Mouse (Mus musculus) layer of hippocampus, adult 9-10 months (tissue): ENCODE data around the gene Mtg2.

Experiments used
- DNase-seq: peaks from one replicate; pipeline ENCODE4 v3.0.0; 2022; ENCODE audit warnings: low spot score

Gene Mtg2

DNA sequence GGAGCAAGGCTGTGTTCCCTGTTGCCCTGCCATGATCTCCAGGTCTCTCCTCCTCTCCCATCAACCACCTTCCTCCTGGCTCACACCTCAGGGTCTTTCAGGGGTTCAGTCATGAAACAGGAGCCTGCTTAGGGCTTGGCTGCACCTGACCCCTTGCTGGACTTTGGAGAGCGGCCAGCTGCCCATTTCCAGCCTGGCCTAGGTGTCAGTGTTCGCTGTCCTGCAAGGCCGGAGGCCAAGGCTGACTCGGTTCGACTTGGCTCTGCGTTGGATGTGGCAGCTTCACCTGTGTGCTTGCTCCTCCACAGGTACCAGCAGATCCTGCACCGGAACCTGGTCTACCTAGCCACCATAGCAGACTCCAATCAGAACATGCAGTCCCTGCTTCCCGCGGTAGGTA lies 17.4 kb upstream of the Mtg2 start:
- DNase-seq, result no peak

DNA sequence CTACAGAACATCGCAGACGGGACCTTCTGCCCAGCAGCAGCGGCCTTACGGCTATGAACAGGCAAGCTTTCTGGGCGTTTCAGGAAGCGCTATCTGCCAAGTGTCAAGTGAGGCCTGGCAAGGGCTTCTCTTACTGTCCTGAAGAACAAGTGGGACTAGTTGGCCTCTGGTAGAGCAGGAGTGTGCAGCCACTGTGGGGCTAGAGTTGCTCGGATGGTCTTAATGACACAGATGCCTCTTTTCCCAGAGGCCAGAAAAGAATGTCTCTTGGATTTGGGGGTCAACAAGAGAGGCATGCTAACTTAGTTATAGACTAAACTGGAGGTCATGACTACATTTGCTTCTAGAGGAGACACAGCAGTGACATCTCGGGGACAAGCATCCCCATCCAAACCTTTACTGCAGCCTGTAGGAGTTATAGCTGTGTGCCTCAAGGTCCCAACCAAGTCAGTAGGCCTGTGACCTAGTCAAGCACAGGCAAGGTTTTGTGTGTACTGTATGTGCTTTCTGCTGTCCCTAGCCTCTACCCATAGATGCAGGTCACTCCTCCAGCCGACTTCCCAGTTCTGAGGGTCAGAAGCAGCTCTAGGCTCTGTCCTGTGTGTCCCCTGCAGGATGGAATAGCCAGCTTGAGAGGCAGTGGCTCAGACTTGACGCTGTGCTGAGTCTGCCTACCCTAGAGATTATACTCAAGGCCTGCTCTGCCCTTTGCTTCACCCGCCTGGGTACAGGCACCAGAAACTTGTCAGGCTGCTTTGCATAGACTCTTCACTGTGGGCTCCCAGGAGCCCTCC lies 6.9 kb upstream of the Mtg2 start:
- DNase-seq, result no peak

GRCm38 (mm10) chr2:180069770-180070480 lies 463 bp upstream of the Mtg2 start:
- no peak for DNase-seq

DNA sequence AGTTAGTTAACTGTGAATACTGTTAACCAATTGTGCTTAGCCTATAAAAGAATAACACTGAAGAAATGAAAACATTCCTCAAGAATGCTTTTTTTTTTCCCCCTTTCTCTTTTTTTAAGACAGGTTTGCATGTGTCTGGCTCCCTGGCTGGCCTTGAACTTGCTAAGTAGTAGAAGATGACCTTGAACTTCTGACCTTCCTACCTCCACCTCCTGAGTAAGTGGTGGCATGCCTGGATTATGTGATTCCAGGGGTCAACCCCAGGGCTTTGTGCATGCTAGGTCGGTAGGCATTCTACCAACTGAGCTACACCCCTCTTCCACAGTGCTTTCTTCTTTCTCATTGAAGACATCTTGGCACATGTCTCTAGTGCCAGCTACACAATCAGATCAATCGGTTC lies 1.3 kb downstream of the Mtg2 start:
- DNase-seq, result no peak

GRCm38 (mm10) chr2:180072886-180073285 lies 2.5 kb downstream of the Mtg2 start:
- no peak for DNase-seq

DNA sequence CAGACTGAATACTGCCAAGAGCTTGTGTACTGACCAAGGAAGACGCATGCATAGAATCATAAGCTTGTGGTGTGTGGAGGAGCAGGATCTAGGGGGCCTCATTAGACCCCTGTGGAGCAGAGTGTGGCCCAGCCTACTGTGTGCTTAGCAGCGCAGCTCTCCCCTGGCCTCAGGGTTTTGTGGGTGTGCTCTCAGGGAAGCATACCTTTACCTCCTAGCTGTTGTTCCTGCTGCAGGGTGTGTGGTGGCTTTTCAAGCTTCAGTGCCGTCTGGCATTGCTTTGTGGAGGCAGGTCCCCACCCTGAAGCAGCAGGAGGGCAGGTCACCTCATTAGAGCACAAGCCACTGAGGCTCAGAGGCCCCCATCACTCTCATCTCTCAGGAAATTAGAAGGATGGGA lies 7.2 kb downstream of the Mtg2 start:
- no peak for DNase-seq

- DNase-seq, result no peak
Measured at GRCm38 (mm10) chr2:180080680-180081079, 10.3 kb downstream of the Mtg2 start.

DNA sequence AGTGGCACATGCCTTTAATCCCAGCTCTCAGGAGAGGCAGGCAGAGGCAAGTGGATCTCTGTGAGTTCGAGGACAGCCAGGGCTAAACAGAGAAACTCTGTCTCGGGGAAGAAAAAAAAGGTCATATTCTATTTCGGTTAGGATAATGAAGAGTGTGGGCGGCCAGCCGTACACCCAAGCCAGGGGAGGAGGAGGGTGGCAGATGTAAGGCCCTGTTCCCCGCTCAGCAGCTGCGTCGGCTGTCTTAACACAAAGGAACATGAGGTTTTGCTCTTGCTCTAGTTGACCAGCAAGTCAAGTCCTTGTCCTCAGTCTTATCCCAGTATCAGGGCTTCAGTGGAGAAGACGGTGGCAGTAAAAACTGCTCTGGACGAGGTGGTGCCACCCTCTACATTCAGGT lies 12.7 kb downstream of the Mtg2 start:
- DNase-seq, result no peak

DNA sequence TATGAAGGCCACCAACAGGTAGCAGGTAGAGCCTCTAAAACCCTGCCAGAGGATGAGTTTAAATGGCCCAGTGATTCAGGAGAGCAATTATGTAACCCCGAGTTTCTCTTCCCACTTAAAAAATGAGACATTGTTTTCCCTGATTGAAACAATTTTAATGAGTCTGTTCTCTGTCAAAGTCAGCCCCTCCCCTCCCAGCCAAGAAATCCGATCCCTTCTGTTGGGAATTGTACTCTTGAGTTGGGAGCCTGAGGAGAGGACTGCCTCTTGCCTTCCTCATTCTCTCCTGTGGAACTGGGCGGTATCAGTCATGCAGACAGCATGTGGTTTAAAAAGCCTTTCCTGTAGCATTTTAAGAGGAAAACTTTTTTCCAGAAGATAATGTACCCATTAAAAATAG lies 14.2 kb downstream of the Mtg2 start:
- no peak for DNase-seq

- no peak for DNase-seq
Measured at GRCm38 (mm10) chr2:180085926-180086636, 15.7 kb downstream of the Mtg2 start.

DNA sequence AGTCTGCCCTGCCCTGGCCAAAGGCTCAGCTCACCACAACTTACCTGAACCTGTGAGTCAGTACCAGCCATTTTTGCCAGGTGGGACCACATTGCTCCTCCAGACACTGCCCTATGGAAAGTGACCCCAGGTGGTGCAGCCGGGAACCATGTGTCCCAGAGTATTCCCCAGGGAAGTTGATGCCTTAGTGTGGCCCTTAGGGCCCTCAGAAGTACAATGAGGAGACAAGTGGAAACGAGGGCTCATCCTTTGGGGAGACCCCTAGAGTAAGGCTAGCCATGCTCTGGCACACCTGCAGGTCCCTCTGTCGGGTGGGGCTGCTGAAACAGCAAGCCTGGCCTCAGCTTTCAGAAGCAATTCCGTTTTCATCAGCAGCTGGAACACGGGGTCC lies 16.2 kb downstream of the Mtg2 start:
- DNase-seq, result no peak

DNA sequence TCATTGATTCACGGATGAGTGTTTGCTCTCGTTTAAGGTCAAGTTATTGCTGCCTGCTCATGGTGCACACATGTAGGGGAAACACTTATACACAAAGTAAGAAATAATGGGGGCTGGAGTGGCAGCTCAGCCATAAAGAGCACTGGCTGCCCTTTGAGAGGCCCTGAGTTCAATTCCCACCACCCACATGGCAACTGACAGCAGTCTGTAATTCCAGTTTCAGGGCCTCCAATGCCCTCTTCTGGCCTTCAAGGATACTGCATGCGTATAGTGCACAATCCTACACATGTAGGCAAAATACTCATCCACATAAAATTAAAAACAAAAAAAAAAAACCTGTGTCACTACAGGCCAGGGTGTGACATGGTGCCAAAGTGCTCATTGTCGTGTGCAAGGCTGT lies 17.1 kb downstream of the Mtg2 start:
- no peak for DNase-seq

GRCm38 (mm10) chr2:180090285-180090684 lies 19.9 kb downstream of the Mtg2 start:
- DNase-seq, result no peak

- no peak for DNase-seq
Measured at GRCm38 (mm10) chr2:180095711-180096110, 25.3 kb downstream of the Mtg2 start.

DNA sequence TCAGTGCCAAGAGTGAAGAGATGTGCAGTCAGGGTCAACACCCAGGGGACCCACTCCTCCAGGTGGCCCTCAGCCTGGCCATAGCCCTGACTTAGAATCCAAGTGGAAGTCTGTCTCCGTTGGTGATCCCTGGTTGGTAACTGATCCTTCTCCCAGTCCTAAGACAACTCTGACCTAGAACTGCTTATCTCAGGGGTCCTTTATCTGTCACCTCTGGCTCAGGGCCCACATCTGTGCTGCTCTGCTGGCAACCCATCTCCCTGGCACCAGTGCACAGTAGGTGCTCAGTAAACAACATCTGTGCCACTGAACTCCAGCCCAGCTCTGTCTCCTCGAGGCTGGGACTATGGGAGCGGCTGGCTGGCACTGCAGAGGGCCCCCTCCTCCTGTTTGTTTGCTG lies 27.2 kb downstream of the Mtg2 start:
- DNase-seq, result no peak

GRCm38 (mm10) chr2:180098167-180098566 lies 27.8 kb downstream of the Mtg2 start:
- DNase-seq, result no peak

DNA sequence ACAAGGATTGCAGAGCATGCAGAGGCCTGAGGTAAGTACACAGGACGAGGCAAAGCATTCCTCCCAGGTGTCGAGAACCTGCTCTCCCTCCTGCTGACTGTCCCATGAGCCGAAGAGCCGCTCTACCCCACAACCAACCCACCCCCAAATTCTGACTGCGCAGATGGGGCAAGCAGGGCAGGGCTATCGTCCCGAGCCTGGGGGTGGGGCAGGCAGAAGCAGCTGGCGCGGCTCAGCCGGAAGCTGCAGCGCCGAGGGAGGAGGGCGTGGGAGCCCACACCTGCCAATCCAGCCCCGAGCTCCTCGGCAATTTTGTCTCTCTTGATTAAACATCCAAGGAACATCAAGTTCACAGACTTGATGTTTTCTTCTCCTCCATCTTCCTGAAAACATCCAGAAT lies 29.1 kb downstream of the Mtg2 start:
- no peak for DNase-seq

DNA sequence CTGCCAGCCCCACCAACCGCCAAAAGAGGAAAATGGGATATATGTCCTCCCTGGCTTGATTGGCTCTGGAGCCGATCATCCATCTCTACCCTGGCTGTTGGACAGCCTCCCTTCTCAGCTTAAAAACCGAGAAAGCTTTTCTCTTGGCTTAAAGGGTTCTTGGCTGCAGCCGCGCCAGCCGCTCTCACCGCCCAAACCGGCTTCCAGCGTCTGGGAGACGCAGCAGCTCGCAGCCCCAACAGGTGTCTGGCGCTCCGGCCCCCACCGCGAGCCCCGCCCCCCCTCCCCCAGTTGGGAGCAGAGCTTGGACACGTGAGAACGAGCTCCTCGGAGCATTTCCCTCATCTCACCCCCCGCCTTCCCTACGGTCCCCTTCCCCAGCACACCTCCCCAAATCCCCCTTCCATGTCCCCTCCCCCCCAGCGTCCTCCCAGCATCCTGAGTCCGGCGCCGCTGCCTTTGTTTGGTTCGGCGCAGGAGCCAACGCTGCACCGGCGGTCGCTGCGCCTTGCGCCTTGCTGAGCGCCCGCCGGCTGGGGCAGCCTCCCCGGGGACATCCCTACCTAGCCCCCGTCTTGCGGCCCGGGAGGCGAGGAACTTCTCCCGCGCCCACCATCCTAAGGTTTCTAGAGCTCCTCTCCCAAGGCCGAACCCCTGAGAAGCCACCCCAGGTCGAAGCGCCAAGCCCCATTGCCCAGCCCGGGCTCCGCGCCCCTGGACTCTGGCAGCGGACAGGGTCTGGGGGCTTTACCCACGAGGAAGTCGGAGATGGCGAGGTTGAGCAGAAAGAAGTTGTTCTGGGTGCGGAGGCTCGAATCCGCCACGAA lies 33.0 kb downstream of the Mtg2 start:
- no peak for DNase-seq

DNA sequence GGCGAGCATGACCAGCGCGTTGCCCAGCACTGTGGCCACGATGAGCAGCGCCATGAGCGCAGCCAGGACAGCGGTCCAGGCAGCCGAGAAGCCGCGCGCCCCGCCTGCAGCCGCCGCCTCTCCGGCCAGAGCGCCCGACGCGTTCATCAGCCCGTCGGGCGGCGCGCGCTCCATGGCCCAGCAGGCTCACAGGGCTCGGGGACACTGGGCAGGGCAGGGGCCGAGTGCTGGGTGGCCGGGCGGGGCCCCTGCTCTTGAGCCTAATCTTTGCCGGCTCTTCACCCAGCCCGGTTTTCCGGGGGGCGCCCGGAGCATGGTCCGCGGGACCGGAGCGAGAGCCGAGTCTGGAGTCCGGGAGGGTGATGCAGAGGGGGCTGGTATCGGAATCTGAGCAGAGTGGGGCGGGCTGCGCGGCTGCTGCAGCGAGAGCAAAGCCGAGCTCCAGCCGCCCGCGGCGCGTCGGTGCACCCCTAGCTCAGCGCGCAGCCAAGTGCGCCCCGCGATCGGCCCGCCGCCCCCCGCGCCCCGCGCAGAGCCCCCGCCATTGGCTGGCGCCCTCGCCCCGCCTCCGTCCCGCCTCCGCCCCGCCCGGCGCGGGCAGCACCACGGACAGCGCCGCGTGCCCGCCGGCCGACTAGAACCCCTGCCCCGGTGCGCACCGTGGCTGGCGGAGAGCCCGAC lies 33.7 kb downstream of the Mtg2 start, which contains the start of gene Hrh3:
Gene Hrh3, minus strand, starts transcription at position 511 of the 681 bp plus-strand sequence.
- DNase-seq, result no peak

GRCm38 (mm10) chr2:180104659-180105377 lies 34.4 kb downstream of the Mtg2 start:
- DNase-seq, result no peak
